Mouse (Mus musculus) midbrain, embryonic 13.5 days (tissue): Measurements from ENCODE around the gene Foxo6. TPM values are rescaled to one million over a fixed set of nuclear protein-coding genes. Genes with fewer than 3 reads are reported as not detected.
A peak's percentile ranks its signal among the peaks of the same experiment; 100 is the strongest.

ENCODE experiments used
- ATAC-seq: fragments of 200-750 bp; cut with Nextera tagmentation; 2 replicates; pipeline ENCODE4 v1.8.0; 2017; ENCODE audit warnings: mild to moderate bottlenecking, moderate TSS enrichment, moderate library complexity
- H3K27ac ChIP-seq: fragments of 300-500 bp; sonication (generic); 2 replicates; pipeline ENCODE4 v1.5.1; 2015; ENCODE audit warnings: inconsistent platforms, mild to moderate bottlenecking, moderate library complexity
- H3K27me3 ChIP-seq: fragments of 300-500 bp; sonication (generic); 2 replicates; pipeline ENCODE4 v1.6.1; 2015; ENCODE audit warnings: mild to moderate bottlenecking, inconsistent platforms
- H3K36me3 ChIP-seq: fragments of 300-500 bp; sonication (generic); 2 replicates; pipeline ENCODE4 v1.6.1; 2015; ENCODE audit warnings: mild to moderate bottlenecking, inconsistent platforms
- H3K4me1 ChIP-seq: fragments of 300-500 bp; sonication (generic); replicated peaks from 2 replicates; pipeline ENCODE4 v1.6.1; 2015; ENCODE audit warnings: inconsistent platforms
- H3K4me2 ChIP-seq: fragments of 300-500 bp; sonication (generic); replicated peaks from 2 replicates; pipeline ENCODE4 v1.6.1; 2015; ENCODE audit warnings: moderate library complexity, mild to moderate bottlenecking, inconsistent platforms
- H3K4me3 ChIP-seq: fragments of 300-500 bp; sonication (generic); replicated peaks from 2 replicates; pipeline ENCODE4 v1.5.1; 2015; ENCODE audit warnings: mild to moderate bottlenecking, inconsistent platforms
- H3K9ac ChIP-seq: fragments of 300-500 bp; sonication (generic); replicated peaks from 2 replicates; pipeline ENCODE4 v1.6.1; 2015; ENCODE audit warnings: mild to moderate bottlenecking, inconsistent platforms
- H3K9me3 ChIP-seq: fragments of 300-500 bp; sonication (generic); 2 replicates; pipeline ENCODE4 v1.6.1; 2016; ENCODE audit warnings: mild to moderate bottlenecking, inconsistent platforms
- WGBS: fragments of 180-500 bp; shearing (Covaris S2); methylation state at CpG from one replicate; pipeline ENCODE4 v1.1.7; 2015; 5-methylcytosine and 5-hydroxymethylcytosine counted together
- polyA plus RNA-seq: library from polyadenylated mRNA; unstranded; fragments of >200 nt; fragmentation: Nextera tagmentation; extraction: Ambion mirVana; gene quantifications from 2 replicates; pipeline ENCODE4 v1.2.1, GENCODE M21; 2015

Gene Foxo6
- polyA plus RNA-seq, 1 experiment from 2014 or later: 0.69 TPM

GRCm38 (mm10) chr4:120223108-120223745, 63.9 kb downstream of the Foxo6 start:
- Histone ChIP-seq H3K4me2 (no peak overlapping the region), H3K4me1 (peaks cover 32% of the 10 kb centered on the region), H3K27me3 (no peaks in the 10 kb centered on the region), H3K4me3 (no peak overlapping the region), H3K36me3 (no peaks in the 10 kb centered on the region), H3K9ac (no peak overlapping the region), H3K9me3 (no peaks in the 10 kb centered on the region), H3K27ac (no peak overlapping the region)
- ATAC-seq: peak; percentile 31
- WGBS: 71% methylated on average over 7 of the region's 7 CpGs

GRCm38 (mm10) chr4:120221708-120222107, 65.4 kb downstream of the Foxo6 start:
- Histone ChIP-seq H3K4me3 (no peak overlapping the region), H3K4me1 (peaks cover 28% of the 10 kb centered on the region), H3K9ac (no peak overlapping the region), H3K9me3 (no peaks in the 10 kb centered on the region), H3K27me3 (no peaks in the 10 kb centered on the region), H3K36me3 (no peaks in the 10 kb centered on the region), H3K4me2 (no peak overlapping the region), H3K27ac (no peak overlapping the region)
- no peak for ATAC-seq
- 43% methylated on average over 6 of the region's 6 CpGs for WGBS

GRCm38 (mm10) chr4:120218878-120219277, 68.3 kb downstream of the Foxo6 start:
- H3K4me2 ChIP-seq: no peak overlapping the region
- 72% methylated on average over 9 of the region's 9 CpGs for WGBS
- H3K9ac ChIP-seq: no peak overlapping the region
- ATAC-seq: no peak
- no peak overlapping the region for H3K4me3 ChIP-seq
- no peaks in the 10 kb centered on the region for H3K9me3 ChIP-seq
- peaks cover 31% of the 10 kb centered on the region for H3K4me1 ChIP-seq
- H3K27me3 ChIP-seq: 0 out of 2 replicates have a peak, but pooled peaks cover 4% of the 10 kb centered on the region
- H3K27ac ChIP-seq: no peak overlapping the region
- H3K36me3 ChIP-seq: no peaks in the 10 kb centered on the region

Other genes starting within 250 kb of the Foxo6 start
- gene AL607142.1, start 222.4 kb downstream of the Foxo6 start, polyA plus RNA-seq: not detected in 2 replicates
- not detected in 2 replicates for gene Edn2, start 126.1 kb downstream of the Foxo6 start, polyA plus RNA-seq
- gene Scmh1, start 117.9 kb upstream of the Foxo6 start, polyA plus RNA-seq: 77.4 and 79.9 TPM in 2 replicates
- gene Slfnl1, start 244.9 kb upstream of the Foxo6 start, polyA plus RNA-seq: not detected in 2 replicates